Mouse (Mus musculus): ENCODE measurements around the gene Serpina3i.
A peak's percentile ranks its signal among the peaks of the same experiment; 100 is the strongest.
"Not testable (repeated sequence)": the region's sequence is repeated elsewhere in the genome, so short reads cannot be mapped to it uniquely, and the experiment has no call there.

The Serpina3i gene

GRCm38 (mm10) chr12:104262863-104263262, at the start of gene Serpina3i:
TSS of gene Serpina3i (plus strand) at chr12:104263122.
- no peak for DNase-seq

GRCm38 (mm10) chr12:104213689-104214444, 49.1 kb upstream of the Serpina3i start:
- DNase-seq, result no peak

GRCm38 (mm10) chr12:104214445-104214753, 48.5 kb upstream of the Serpina3i start, which contains the start of gene Serpina3f:
TSS of gene Serpina3f (plus strand) at chr12:104214544.
- DNase-seq, result no peak

GRCm38 (mm10) chr12:104215249-104215648, 47.7 kb upstream of the Serpina3i start:
- no peak for DNase-seq

GRCm38 (mm10) chr12:104221616-104222015, 41.3 kb upstream of the Serpina3i start:
- no peak for DNase-seq

GRCm38 (mm10) chr12:104223690-104224089, 39.2 kb upstream of the Serpina3i start:
- no peak for DNase-seq

- no peak for DNase-seq
Observed at GRCm38 (mm10) chr12:104224598-104225300, 38.2 kb upstream of the Serpina3i start.

GRCm38 (mm10) chr12:104230762-104231161, 32.2 kb upstream of the Serpina3i start:
- no peak for DNase-seq

- no peak for DNase-seq
Observed at GRCm38 (mm10) chr12:104235915-104236314, 27.0 kb upstream of the Serpina3i start, which contains the start of gene Serpina3g. TSS of gene Serpina3g (plus strand) at chr12:104236245.

GRCm38 (mm10) chr12:104238048-104238447, 24.9 kb upstream of the Serpina3i start:
- DNase-seq, result not testable (repeated sequence)

- no peak for DNase-seq
Observed at GRCm38 (mm10) chr12:104243307-104243706, 19.6 kb upstream of the Serpina3i start.

GRCm38 (mm10) chr12:104245092-104245491, 17.8 kb upstream of the Serpina3i start:
- peak; percentile 11 for DNase-seq

GRCm38 (mm10) chr12:104245595-104245994, 17.3 kb upstream of the Serpina3i start:
- DNase-seq, result no peak

- DNase-seq, result peak; percentile 5
Observed at GRCm38 (mm10) chr12:104247553-104248002, 15.3 kb upstream of the Serpina3i start.

GRCm38 (mm10) chr12:104248231-104248630, 14.7 kb upstream of the Serpina3i start:
- no peak for DNase-seq

GRCm38 (mm10) chr12:104261041-104261440, 1.9 kb upstream of the Serpina3i start:
- DNase-seq, result no peak

- DNase-seq, result no peak
Observed at GRCm38 (mm10) chr12:104266374-104266773, 3.5 kb downstream of the Serpina3i start.

GRCm38 (mm10) chr12:104278216-104279055, 15.5 kb downstream of the Serpina3i start:
- DNase-seq, result peak; percentile 11

- DNase-seq, result peak; percentile 7
Observed at GRCm38 (mm10) chr12:104279056-104279435, 16.1 kb downstream of the Serpina3i start.

GRCm38 (mm10) chr12:104283380-104283779, 20.5 kb downstream of the Serpina3i start:
- DNase-seq, result no peak

- no peak for DNase-seq
Observed at GRCm38 (mm10) chr12:104288336-104288735, 25.4 kb downstream of the Serpina3i start.

GRCm38 (mm10) chr12:104289872-104290271, 26.9 kb downstream of the Serpina3i start:
- DNase-seq, result no peak

- no peak for DNase-seq
Observed at GRCm38 (mm10) chr12:104293963-104294362, 31.0 kb downstream of the Serpina3i start.

Data from retina, postnatal 1 day (tissue).